Mouse (Mus musculus) midbrain, embryonic 14.5 days (tissue): ENCODE data around the gene Gadd45a. TPM values are rescaled to one million over a fixed set of nuclear protein-coding genes. Genes with fewer than 3 reads are reported as not detected.
A peak's percentile ranks its signal among the peaks of the same experiment; 100 is the strongest.

Experiments used
- ATAC-seq: fragments of 200-750 bp; cut with Nextera tagmentation; 2 replicates; pipeline ENCODE4 v1.8.0; 2017; ENCODE audit warnings: moderate number of reproducible peaks, moderate library complexity; ENCODE audit not compliant: low FRiP score, low TSS enrichment
- DNase-seq: peaks from one replicate; pipeline ENCODE4 v3.0.0-alpha.2; 2015
- H3K27ac ChIP-seq: fragments of 300-500 bp; sonication (generic); replicated peaks from 2 replicates; pipeline ENCODE4 v1.5.1; 2014; ENCODE audit warnings: mild to moderate bottlenecking, low read depth, low read length, moderate library complexity
- H3K27me3 ChIP-seq: fragments of 300-500 bp; sonication (generic); 2 replicates; pipeline ENCODE4 v1.6.1; 2014; ENCODE audit warnings: low read length, control low read depth, mixed read lengths; ENCODE audit not compliant: control insufficient read depth, insufficient read depth
- H3K36me3 ChIP-seq: fragments of 300-500 bp; sonication (generic); 2 replicates; pipeline ENCODE4 v1.6.1; 2014; ENCODE audit warnings: low read length, control low read depth; ENCODE audit not compliant: control insufficient read depth, insufficient read depth
- H3K4me1 ChIP-seq: fragments of 300-500 bp; sonication (generic); 2 replicates; pipeline ENCODE4 v1.6.1; 2014; ENCODE audit warnings: mild to moderate bottlenecking, antibody characterized with exemption, low read length, control low read depth; ENCODE audit not compliant: control insufficient read depth, insufficient read depth
- H3K4me2 ChIP-seq: fragments of 300-500 bp; sonication (generic); 2 replicates; pipeline ENCODE4 v1.6.1; 2014; ENCODE audit warnings: mild to moderate bottlenecking, low read length, moderate library complexity
- H3K4me3 ChIP-seq: fragments of 300-500 bp; sonication (generic); replicated peaks from 2 replicates; pipeline ENCODE4 v1.5.1; 2014; ENCODE audit warnings: low read depth, low read length
- H3K9ac ChIP-seq: fragments of 300-500 bp; sonication (generic); replicated peaks from 2 replicates; pipeline ENCODE4 v1.6.1; 2014; ENCODE audit warnings: mild to moderate bottlenecking, low read length, moderate library complexity
- H3K9me3 ChIP-seq: fragments of 300-500 bp; sonication (generic); 2 replicates; pipeline ENCODE4 v1.6.1; 2016; ENCODE audit warnings: low read length, control low read depth, mixed read lengths; ENCODE audit not compliant: control insufficient read depth
- WGBS: fragments of 180-500 bp; shearing (Covaris S2); extraction: QIAGEN DNeasy Blood & Tissue Kit; methylation state at CpG from one replicate; pipeline ENCODE4 v1.1.7; 2014; 5-methylcytosine and 5-hydroxymethylcytosine counted together
- polyA plus RNA-seq: library from polyadenylated mRNA; unstranded; fragments of >200 nt; fragmentation: Nextera tagmentation; extraction: Ambion mirVana; gene quantifications from 2 replicates; pipeline ENCODE4 v1.2.1, GENCODE M21; 2014

Gadd45a gene
- polyA plus RNA-seq, 1 experiment from 2014 or later, result 13.7 TPM

- 83% methylated on average over 15 of the region's 15 CpGs for WGBS
- Histone ChIP-seq H3K4me3 (no peak overlapping the region), H3K4me1 (no peaks in the 10 kb centered on the region), H3K27me3 (no peaks in the 10 kb centered on the region), H3K9ac (no peak overlapping the region), H3K36me3 (no peaks in the 10 kb centered on the region), H3K9me3 (no peaks in the 10 kb centered on the region), H3K4me2 (no peak overlapping the region), H3K27ac (no peak overlapping the region)
- DNase-seq (no peak), ATAC-seq (no peak)
These were observed 19.0 kb upstream of the Gadd45a start for GRCm38 (mm10) chr6:67056108-67056888.

GRCm38 (mm10) chr6:67050063-67050462 lies 12.8 kb upstream of the Gadd45a start:
- Histone ChIP-seq H3K9me3 (no peaks in the 10 kb centered on the region), H3K27ac (no peak overlapping the region), H3K9ac (no peak overlapping the region), H3K27me3 (no peaks in the 10 kb centered on the region), H3K4me1 (peaks cover 6% of the 10 kb centered on the region), H3K4me3 (no peak overlapping the region), H3K4me2 (no peak overlapping the region), H3K36me3 (no peaks in the 10 kb centered on the region)
- ATAC-seq, result no peak
- WGBS, result 76% methylated on average over 1 of the region's 1 CpGs
- no peak for DNase-seq

GRCm38 (mm10) chr6:67049695-67050038 lies 12.4 kb upstream of the Gadd45a start:
- Histone ChIP-seq H3K27ac (no peak overlapping the region), H3K27me3 (no peaks in the 10 kb centered on the region), H3K9ac (no peak overlapping the region), H3K4me2 (no peak overlapping the region), H3K4me3 (no peak overlapping the region), H3K9me3 (no peaks in the 10 kb centered on the region), H3K36me3 (no peaks in the 10 kb centered on the region), H3K4me1 (peaks cover 6% of the 10 kb centered on the region)
- 57% methylated on average over 2 of the region's 2 CpGs for WGBS
- DNase-seq (no peak), ATAC-seq (0 out of 2 replicates have a peak, but pooled peaks have one; percentile 17)

GRCm38 (mm10) chr6:67048880-67049694 lies 11.8 kb upstream of the Gadd45a start:
- 32% methylated on average over 7 of the region's 7 CpGs for WGBS
- no peak overlapping the region for H3K4me2 ChIP-seq
- no peaks in the 10 kb centered on the region for H3K9me3 ChIP-seq
- no peaks in the 10 kb centered on the region for H3K27me3 ChIP-seq
- H3K27ac ChIP-seq, result no peak overlapping the region
- no peaks in the 10 kb centered on the region for H3K36me3 ChIP-seq
- peak; percentile 64 for ATAC-seq
- peaks cover 6% of the 10 kb centered on the region for H3K4me1 ChIP-seq
- no peak overlapping the region for H3K4me3 ChIP-seq
- DNase-seq, result peak; percentile 32
- no peak overlapping the region for H3K9ac ChIP-seq

- Histone ChIP-seq H3K9ac (no peak overlapping the region), H3K36me3 (no peaks in the 10 kb centered on the region), H3K9me3 (no peaks in the 10 kb centered on the region), H3K4me1 (peaks cover 6% of the 10 kb centered on the region), H3K4me3 (no peak overlapping the region), H3K27me3 (no peaks in the 10 kb centered on the region), H3K4me2 (no peak overlapping the region), H3K27ac (no peak overlapping the region)
- WGBS, result 77% methylated on average over 3 of the region's 3 CpGs
- DNase-seq (no peak), ATAC-seq (no peak)
These were observed 10.9 kb upstream of the Gadd45a start for GRCm38 (mm10) chr6:67048052-67048691.

GRCm38 (mm10) chr6:67046937-67047336 lies 9.7 kb upstream of the Gadd45a start:
- no peak overlapping the region for H3K4me2 ChIP-seq
- no peak overlapping the region for H3K27ac ChIP-seq
- no peak for DNase-seq
- peaks cover 6% of the 10 kb centered on the region for H3K4me1 ChIP-seq
- ATAC-seq, result no peak
- 89% methylated on average over 3 of the region's 3 CpGs for WGBS
- H3K36me3 ChIP-seq, result no peaks in the 10 kb centered on the region
- no peaks in the 10 kb centered on the region for H3K27me3 ChIP-seq
- H3K9me3 ChIP-seq, result no peaks in the 10 kb centered on the region
- no peak overlapping the region for H3K4me3 ChIP-seq
- no peak overlapping the region for H3K9ac ChIP-seq

- H3K4me1 ChIP-seq, result peaks cover 6% of the 10 kb centered on the region
- WGBS, result 92% methylated on average over 3 of the region's 3 CpGs
- H3K27ac ChIP-seq, result no peak overlapping the region
- no peak overlapping the region for H3K4me3 ChIP-seq
- no peak for DNase-seq
- no peak overlapping the region for H3K9ac ChIP-seq
- no peaks in the 10 kb centered on the region for H3K9me3 ChIP-seq
- ATAC-seq, result no peak
- no peaks in the 10 kb centered on the region for H3K27me3 ChIP-seq
- no peaks in the 10 kb centered on the region for H3K36me3 ChIP-seq
- no peak overlapping the region for H3K4me2 ChIP-seq
These were observed 8.2 kb upstream of the Gadd45a start for GRCm38 (mm10) chr6:67045424-67045823.

GRCm38 (mm10) chr6:67040904-67041410 lies 3.7 kb upstream of the Gadd45a start:
- no peaks in the 10 kb centered on the region for H3K27me3 ChIP-seq
- ATAC-seq (no peak), DNase-seq (no peak)
- no peak overlapping the region for H3K27ac ChIP-seq
- no peak overlapping the region for H3K4me3 ChIP-seq
- no peak overlapping the region for H3K9ac ChIP-seq
- WGBS, result 62% methylated on average over 4 of the region's 4 CpGs
- H3K4me2 ChIP-seq, result no peak overlapping the region
- no peaks in the 10 kb centered on the region for H3K36me3 ChIP-seq
- H3K9me3 ChIP-seq, result no peaks in the 10 kb centered on the region
- H3K4me1 ChIP-seq, result peaks cover 1% of the 10 kb centered on the region
